Mouse (Mus musculus) G1E (cell line): ENCODE results near the gene Sult1b1. TPM values are rescaled to one million over a fixed set of nuclear protein-coding genes. Genes with fewer than 3 reads are reported as not detected.

ENCODE experiments used
- ATAC-seq: 2 replicates; pipeline ENCODE4 v1.8.0; 2016; ENCODE audit warnings: mild to moderate bottlenecking; ENCODE audit not compliant: insufficient number of reproducible peaks, poor library complexity, low FRiP score, severe bottlenecking; ENCODE audit errors: extremely low read depth
- DNase-seq: peaks from one replicate; pipeline ENCODE4 v3.0.0; 2012; ENCODE audit warnings: low spot score
- H3K27me3 ChIP-seq: 2 replicates; pipeline ENCODE4 v1.6.1; 2012; ENCODE audit warnings: mild to moderate bottlenecking, low read length, inconsistent platforms; ENCODE audit not compliant: insufficient read depth
- H3K36me3 ChIP-seq: replicated peaks from 2 replicates; pipeline ENCODE3; 2012; ENCODE audit warnings: mild to moderate bottlenecking, inconsistent platforms
- H3K4me1 ChIP-seq: 2 replicates; pipeline ENCODE4 v1.6.1; 2012; ENCODE audit warnings: low read depth, low read length, inconsistent platforms, mixed read lengths; ENCODE audit not compliant: insufficient read depth
- H3K4me3 ChIP-seq: 2 replicates; pipeline ENCODE4 v1.5.1; 2012; ENCODE audit warnings: low read depth, mild to moderate bottlenecking, inconsistent platforms, low read length, moderate library complexity, mixed read lengths
- H3K9me3 ChIP-seq: replicated peaks from 2 replicates; pipeline ENCODE4 v1.6.1; 2012; ENCODE audit warnings: inconsistent platforms
- CTCF ChIP-seq: IDR thresholded peaks from 2 replicates; pipeline ENCODE4 v1.5.1; 2012; ENCODE audit warnings: low read depth, low read length, inconsistent platforms, mixed read lengths
- GATA1 ChIP-seq: IDR thresholded peaks from 2 replicates; pipeline ENCODE4 v1.6.1; 2012; ENCODE audit warnings: borderline replicate concordance, low read length, inconsistent platforms, mixed read lengths
- GATA2 ChIP-seq: IDR thresholded peaks from 2 replicates; pipeline ENCODE4 v1.6.1; 2012; ENCODE audit warnings: low read depth, low read length, inconsistent platforms, borderline replicate concordance
- POLR2AphosphoS5 ChIP-seq: IDR thresholded peaks from 2 replicates; pipeline ENCODE4 v1.6.1; 2012; ENCODE audit warnings: low read depth, low read length, inconsistent platforms; ENCODE audit not compliant: insufficient replicate concordance
- TAL1 ChIP-seq: conservative IDR thresholded peaks from 2 replicates; pipeline ENCODE4 v1.6.1; 2012; ENCODE audit warnings: low read depth, low read length, inconsistent platforms, mixed read lengths
- polyA plus RNA-seq: library from polyadenylated mRNA; stranded (reverse); fragments of >175 nt; gene quantifications from 2 replicates; pipeline ENCODE4 v1.2.3, GENCODE M21; 2012
- total RNA-seq, 2 experiments: library from RNA; stranded (forward) in 1 of 2; stranded (reverse) in 1 of 2; fragments of 200-1000 nt in 1 of 2; fragments of >200 nt in 1 of 2; fragmentation: Nextera tagmentation in 1 of 2; gene quantifications; 2 replicates each; pipeline ENCODE4 v1.2.3; 2014 to 2017

Gene Sult1b1
- not detected in 2 replicates for total RNA-seq (2014; fragmentation: Nextera tagmentation)
- 0.05 TPM in 1 of 2 replicates, not detected in the other for total RNA-seq (2017)
- not detected in 2 replicates for polyA plus RNA-seq

GRCm38 (mm10) chr5:87538111-87538510 is at the start of gene Sult1b1:
TSS of gene Sult1b1 (minus strand) at chr5:87538195.
- no peak for TF ChIP-seq TAL1
- TF ChIP-seq POLR2AphosphoS5 = no peak
- TF ChIP-seq GATA2 = no peak
- no peak for TF ChIP-seq CTCF
- no peak for TF ChIP-seq GATA1
- Histone ChIP-seq H3K4me3 (no peak within 1 kb of the TSS), H3K4me1 (no peaks in the 10 kb centered on the region), H3K27me3 (no peaks in the 10 kb centered on the region), H3K9me3 (0 out of 2 replicates have a peak, but pooled peaks cover 4% of the 10 kb centered on the region), H3K36me3 (no peaks in the 10 kb centered on the region)
- DNase-seq (no peak), ATAC-seq (no peak)

- H3K4me3 ChIP-seq = no peak overlapping the region
- TF ChIP-seq GATA1 (no peak), CTCF (no peak), TAL1 (no peak), POLR2AphosphoS5 (no peak), GATA2 (no peak)
- no peaks in the 10 kb centered on the region for H3K27me3 ChIP-seq
- no peaks in the 10 kb centered on the region for H3K9me3 ChIP-seq
- ATAC-seq (no peak), DNase-seq (no peak)
- H3K36me3 ChIP-seq = no peaks in the 10 kb centered on the region
- H3K4me1 ChIP-seq = no peaks in the 10 kb centered on the region
Observed at GRCm38 (mm10) chr5:87580389-87580788, 42.4 kb upstream of the Sult1b1 start.

- no peaks in the 10 kb centered on the region for H3K4me1 ChIP-seq
- no peak overlapping the region for H3K4me3 ChIP-seq
- no peaks in the 10 kb centered on the region for H3K36me3 ChIP-seq
- DNase-seq = no peak
- no peak for ATAC-seq
- no peaks in the 10 kb centered on the region for H3K27me3 ChIP-seq
- no peaks in the 10 kb centered on the region for H3K9me3 ChIP-seq
- no peak for TF ChIP-seq POLR2AphosphoS5
- TF ChIP-seq CTCF = no peak
- no peak for TF ChIP-seq GATA2
- TF ChIP-seq TAL1 = no peak
- no peak for TF ChIP-seq GATA1
Observed at GRCm38 (mm10) chr5:87574174-87574573, 36.2 kb upstream of the Sult1b1 start.

GRCm38 (mm10) chr5:87573490-87573889 is 35.5 kb upstream of the Sult1b1 start:
- H3K4me1 ChIP-seq = no peaks in the 10 kb centered on the region
- H3K9me3 ChIP-seq = no peaks in the 10 kb centered on the region
- no peak for TF ChIP-seq GATA1
- no peak for TF ChIP-seq TAL1
- no peak for TF ChIP-seq POLR2AphosphoS5
- TF ChIP-seq GATA2 = no peak
- TF ChIP-seq CTCF = no peak
- ATAC-seq = no peak
- DNase-seq = no peak
- H3K4me3 ChIP-seq = no peak overlapping the region
- H3K27me3 ChIP-seq = no peaks in the 10 kb centered on the region
- no peaks in the 10 kb centered on the region for H3K36me3 ChIP-seq

- ATAC-seq (no peak), DNase-seq (no peak)
- Histone ChIP-seq H3K4me1 (no peaks in the 10 kb centered on the region), H3K36me3 (no peaks in the 10 kb centered on the region), H3K4me3 (no peak overlapping the region), H3K9me3 (no peaks in the 10 kb centered on the region), H3K27me3 (no peaks in the 10 kb centered on the region)
- TF ChIP-seq GATA1 = no peak
- no peak for TF ChIP-seq GATA2
- TF ChIP-seq TAL1 = no peak
- no peak for TF ChIP-seq POLR2AphosphoS5
- TF ChIP-seq CTCF = no peak
Observed at GRCm38 (mm10) chr5:87572781-87573180, 34.8 kb upstream of the Sult1b1 start.

- Histone ChIP-seq H3K9me3 (no peaks in the 10 kb centered on the region), H3K4me3 (no peak within 1 kb of the TSS), H3K27me3 (no peaks in the 10 kb centered on the region), H3K4me1 (no peaks in the 10 kb centered on the region), H3K36me3 (no peaks in the 10 kb centered on the region)
- ATAC-seq (no peak), DNase-seq (no peak)
- TF ChIP-seq POLR2AphosphoS5 (no peak), GATA2 (no peak), TAL1 (no peak), GATA1 (no peak), CTCF (no peak)
Observed at GRCm38 (mm10) chr5:87568845-87569244, 30.9 kb upstream of the Sult1b1 start, which contains the start of gene Sult1d1. TSS of gene Sult1d1 (minus strand) at chr5:87569027.
